Mouse (Mus musculus) heart, embryonic 11.5 days (tissue): ENCODE measurements around the gene Lgals12. TPM values are rescaled to one million over a fixed set of nuclear protein-coding genes. Genes with fewer than 3 reads are reported as not detected.

Source experiments
- ATAC-seq: fragments of 200-750 bp; cut with Nextera tagmentation; replicated peaks from 2 replicates; pipeline ENCODE4 v1.8.0; 2017; ENCODE audit warnings: moderate library complexity; ENCODE audit not compliant: insufficient number of reproducible peaks, low FRiP score, low TSS enrichment
- H3K27ac ChIP-seq: fragments of 300-500 bp; sonication (generic); 2 replicates; pipeline ENCODE4 v1.5.1; 2014; ENCODE audit warnings: mild to moderate bottlenecking, low read depth, low read length
- H3K27me3 ChIP-seq: fragments of 300-500 bp; sonication (generic); 2 replicates; pipeline ENCODE4 v1.6.1; 2014; ENCODE audit warnings: mild to moderate bottlenecking, low read length, mixed read lengths; ENCODE audit not compliant: control insufficient read depth, insufficient read depth
- H3K36me3 ChIP-seq: fragments of 300-500 bp; sonication (generic); 2 replicates; pipeline ENCODE4 v1.6.1; 2014; ENCODE audit warnings: mild to moderate bottlenecking, low read length, moderate library complexity, mixed read lengths; ENCODE audit not compliant: control insufficient read depth, insufficient read depth
- H3K4me1 ChIP-seq: fragments of 300-500 bp; sonication (generic); 2 replicates; pipeline ENCODE4 v1.6.1; 2014; ENCODE audit warnings: low read length; ENCODE audit not compliant: control insufficient read depth, insufficient read depth
- H3K4me2 ChIP-seq: fragments of 300-500 bp; sonication (generic); 2 replicates; pipeline ENCODE4 v1.6.1; 2014; ENCODE audit warnings: mild to moderate bottlenecking, moderate library complexity
- H3K4me3 ChIP-seq: fragments of 300-500 bp; sonication (generic); 2 replicates; pipeline ENCODE4 v1.5.1; 2014; ENCODE audit warnings: low read depth, low read length
- H3K9ac ChIP-seq: fragments of 300-500 bp; sonication (generic); 2 replicates; pipeline ENCODE4 v1.6.1; 2014; ENCODE audit warnings: mild to moderate bottlenecking, low read depth, low read length, moderate library complexity
- H3K9me3 ChIP-seq: fragments of 300-500 bp; sonication (generic); replicated peaks from 2 replicates; pipeline ENCODE4 v1.6.1; 2016; ENCODE audit warnings: low read length; ENCODE audit not compliant: control insufficient read depth
- WGBS: fragments of 180-500 bp; shearing (Covaris S2); extraction: QIAGEN DNeasy Blood & Tissue Kit; methylation state at CpG from one replicate; pipeline ENCODE4 v1.1.7; 2014; ENCODE audit not compliant: insufficient replicate concordance; 5-methylcytosine and 5-hydroxymethylcytosine counted together
- polyA plus RNA-seq: library from polyadenylated mRNA; unstranded; fragments of >200 nt; fragmentation: Nextera tagmentation; extraction: Ambion mirVana; gene quantifications from 2 replicates; pipeline ENCODE4 v1.2.1, GENCODE M21; 2014

The Lgals12 gene
- polyA plus RNA-seq, 1 experiment from 2014 or later: not detected

DNA sequence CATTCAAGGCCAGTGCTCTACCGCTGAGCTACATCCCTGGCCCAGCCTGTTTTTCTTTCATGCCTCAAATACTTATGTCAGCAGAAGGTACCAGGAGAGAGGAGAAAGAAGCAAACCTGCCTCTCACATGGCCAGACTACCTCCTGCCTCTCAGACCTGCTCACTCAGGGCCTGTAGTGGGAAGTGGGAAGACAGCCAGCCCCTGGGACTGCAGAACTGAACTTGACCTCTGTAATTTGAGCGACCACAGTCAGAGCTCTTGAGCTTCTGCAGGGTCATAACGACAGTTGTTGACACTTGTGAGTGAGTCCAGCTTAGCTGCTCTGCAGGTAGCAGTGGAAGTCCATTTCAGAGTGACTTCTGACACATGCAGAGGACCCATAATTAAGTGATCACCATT lies 15.0 kb downstream of the Lgals12 start:
- Histone ChIP-seq H3K27ac (no peak overlapping the region), H3K4me2 (no peak overlapping the region)
- ATAC-seq: peak; percentile 61; the same call in 1 of the 2 replicates

DNA sequence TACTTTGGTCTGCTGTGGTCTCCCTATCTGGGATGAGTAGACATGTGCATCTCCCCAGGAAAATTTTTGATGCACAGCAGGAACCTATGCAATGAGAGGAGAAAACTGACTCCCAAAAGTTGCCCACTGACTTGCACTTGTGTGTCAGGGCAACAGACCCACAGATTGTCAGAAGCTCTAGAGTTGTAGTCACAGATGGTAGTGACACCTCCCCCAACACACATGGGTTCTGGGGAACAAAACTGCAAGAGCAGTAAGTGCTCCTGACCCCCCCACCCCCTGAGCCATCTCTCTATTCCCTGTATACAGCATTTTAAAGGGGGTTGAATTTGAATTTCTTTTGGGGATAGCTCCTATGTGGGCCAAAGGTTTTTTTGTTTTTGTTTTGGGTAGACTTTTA lies 16.2 kb downstream of the Lgals12 start:
- Histone ChIP-seq H3K9ac (no peak overlapping the region), H3K27me3 (no peaks in the 10 kb centered on the region), H3K4me3 (no peak overlapping the region), H3K4me2 (no peak overlapping the region), H3K9me3 (no peaks in the 10 kb centered on the region), H3K4me1 (no peaks in the 10 kb centered on the region), H3K27ac (no peak overlapping the region), H3K36me3 (peaks cover 9% of the 10 kb centered on the region)
- ATAC-seq: no peak

More for the DNA sequence above, 15.0 kb downstream of the Lgals12 start:
- H3K4me3 ChIP-seq: no peak overlapping the region
- 35% methylated on average over 3 of the region's 3 CpGs for WGBS
- H3K9ac ChIP-seq: no peak overlapping the region
- peaks cover 7% of the 10 kb centered on the region for H3K36me3 ChIP-seq
- H3K4me1 ChIP-seq: no peaks in the 10 kb centered on the region
- H3K27me3 ChIP-seq: no peaks in the 10 kb centered on the region
- no peaks in the 10 kb centered on the region for H3K9me3 ChIP-seq

DNA sequence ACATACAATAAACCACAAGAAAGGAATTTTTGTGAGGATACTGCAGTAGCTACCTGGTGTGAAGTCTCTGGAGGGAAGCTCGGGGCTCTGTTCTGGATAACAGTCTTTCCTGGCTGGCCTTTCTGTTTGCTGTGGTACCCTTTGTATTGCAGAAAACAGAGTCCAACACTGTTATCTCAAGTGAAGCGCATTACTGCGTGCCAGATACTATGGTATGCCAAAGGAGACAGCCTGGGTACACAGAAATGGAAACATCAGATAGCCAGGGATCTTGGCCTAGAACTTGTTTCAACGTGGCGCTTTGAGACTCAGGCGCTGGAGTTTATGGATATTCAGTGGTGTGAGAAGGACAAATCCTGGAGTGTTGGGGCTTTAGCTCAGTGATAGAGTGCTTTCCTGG lies 21.2 kb downstream of the Lgals12 start:
- Histone ChIP-seq H3K4me2 (no peak overlapping the region), H3K9ac (no peak overlapping the region), H3K4me1 (peaks cover 10% of the 10 kb centered on the region), H3K4me3 (no peak overlapping the region), H3K9me3 (no peaks in the 10 kb centered on the region), H3K27me3 (no peaks in the 10 kb centered on the region), H3K36me3 (peaks cover 10% of the 10 kb centered on the region), H3K27ac (no peak overlapping the region; the same call in 1 of the 2 replicates)
- ATAC-seq: no peak
- 78% methylated on average over 6 of the region's 6 CpGs for WGBS

DNA sequence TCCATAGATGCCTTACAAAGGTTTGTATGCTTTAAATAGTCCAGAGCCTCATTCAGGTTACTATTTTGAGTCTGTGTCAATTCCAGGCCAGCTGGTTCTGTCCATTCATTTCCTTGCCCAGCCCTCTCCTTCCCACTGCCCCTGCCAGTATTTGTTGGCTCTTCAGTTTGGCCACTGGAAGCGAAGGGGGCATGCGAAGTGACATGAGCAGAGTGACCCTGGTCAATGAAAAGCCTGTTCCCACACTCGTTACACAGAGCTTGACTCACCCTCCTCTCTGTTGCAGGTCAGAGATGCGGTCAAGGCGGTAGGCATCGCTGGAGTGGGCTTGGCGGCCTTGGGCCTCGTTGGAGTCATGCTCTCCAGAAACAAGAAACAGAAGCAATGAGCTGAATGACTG lies 21.7 kb downstream of the Lgals12 start:
- no peak overlapping the region for H3K4me2 ChIP-seq
- peaks cover 10% of the 10 kb centered on the region for H3K4me1 ChIP-seq
- peaks cover 10% of the 10 kb centered on the region for H3K36me3 ChIP-seq
- H3K9me3 ChIP-seq: no peaks in the 10 kb centered on the region
- H3K9ac ChIP-seq: no peak overlapping the region
- H3K27me3 ChIP-seq: no peaks in the 10 kb centered on the region
- no peak overlapping the region; the same call in 1 of the 2 replicates for H3K27ac ChIP-seq
- ATAC-seq: no peak
- 83% methylated on average over 8 of the region's 8 CpGs for WGBS
- no peak overlapping the region for H3K4me3 ChIP-seq

DNA sequence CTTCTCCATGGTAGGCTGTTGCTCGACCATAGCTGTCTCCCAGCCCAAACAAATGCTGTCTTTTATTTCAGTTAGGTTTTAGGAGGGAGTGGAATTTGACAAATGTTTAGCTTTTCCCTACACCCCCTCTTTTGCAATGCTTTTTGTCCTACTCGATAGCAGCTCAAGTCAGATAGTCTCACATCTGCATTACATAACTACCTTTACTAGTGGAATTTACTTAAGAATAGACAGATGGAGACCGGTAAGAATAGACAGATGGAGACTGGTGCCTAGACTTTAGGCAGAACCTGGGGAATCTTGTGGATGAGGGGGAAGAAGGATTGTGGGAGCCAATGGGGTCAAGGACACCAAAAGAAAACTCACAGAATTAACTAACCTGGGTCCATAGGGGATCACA lies 23.4 kb downstream of the Lgals12 start:
- no peak for ATAC-seq
- Histone ChIP-seq H3K36me3 (peaks cover 17% of the 10 kb centered on the region), H3K9me3 (no peaks in the 10 kb centered on the region), H3K4me3 (no peak overlapping the region), H3K9ac (no peak overlapping the region), H3K27ac (no peak overlapping the region), H3K4me1 (peaks cover 10% of the 10 kb centered on the region), H3K27me3 (no peaks in the 10 kb centered on the region), H3K4me2 (no peak overlapping the region)
- WGBS: 74% methylated on average over 3 of the region's 3 CpGs

DNA sequence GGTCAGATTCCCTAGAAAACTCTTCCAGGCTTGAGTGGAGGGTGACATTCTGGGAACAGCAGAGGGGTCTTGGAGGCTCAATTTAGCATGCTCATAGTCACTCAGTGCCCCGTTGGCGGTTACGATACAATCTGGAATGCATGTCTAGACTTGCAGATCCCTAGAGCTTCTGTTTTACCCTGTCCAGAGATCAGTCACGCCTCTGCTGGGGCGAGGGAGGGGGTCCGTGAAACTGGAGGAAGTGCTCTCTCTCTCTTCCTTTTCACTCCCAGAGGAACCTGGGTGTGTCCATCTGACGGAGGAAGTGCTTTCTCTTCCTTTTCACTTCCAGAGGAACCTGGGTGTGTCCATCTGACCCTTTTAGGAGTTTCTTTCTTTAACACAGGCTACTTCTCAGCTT lies 23.9 kb downstream of the Lgals12 start:
- Histone ChIP-seq H3K9ac (no peak overlapping the region), H3K9me3 (no peaks in the 10 kb centered on the region), H3K27me3 (no peaks in the 10 kb centered on the region), H3K36me3 (peaks cover 16% of the 10 kb centered on the region), H3K4me3 (no peak overlapping the region), H3K4me1 (peaks cover 10% of the 10 kb centered on the region), H3K27ac (peak overlapping the region; percentile 50; the same call in 1 of the 2 replicates), H3K4me2 (no peak overlapping the region)
- 40% methylated on average over 7 of the region's 7 CpGs for WGBS
- no peak; the same call in 1 of the 2 replicates for ATAC-seq

DNA sequence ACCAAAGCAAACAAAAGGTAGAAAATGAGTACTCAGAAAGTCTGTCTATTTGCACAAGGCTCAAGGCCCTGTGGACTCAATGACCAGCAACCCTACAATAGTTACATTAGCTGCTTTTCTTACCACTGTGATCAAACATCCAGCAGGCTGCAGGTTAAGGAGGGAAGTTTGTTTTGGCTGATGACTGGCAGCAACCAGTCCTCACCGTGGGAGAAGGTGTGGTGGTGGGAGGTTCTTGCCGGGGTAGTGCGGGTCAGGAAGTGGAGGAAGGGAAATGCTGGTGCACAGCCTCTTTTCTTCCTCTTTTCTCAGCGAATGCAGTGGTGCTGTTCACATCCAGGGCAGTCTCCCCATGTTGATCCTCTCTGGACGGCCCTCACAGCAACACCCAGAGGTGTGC lies 26.0 kb downstream of the Lgals12 start:
- Histone ChIP-seq H3K27me3 (no peaks in the 10 kb centered on the region), H3K4me3 (no peak overlapping the region), H3K9me3 (no peaks in the 10 kb centered on the region), H3K36me3 (peaks cover 11% of the 10 kb centered on the region; the same call in 1 of the 2 replicates), H3K9ac (no peak overlapping the region), H3K4me2 (no peak overlapping the region), H3K4me1 (peaks cover 10% of the 10 kb centered on the region), H3K27ac (0 out of 2 replicates have a peak overlapping the region, but pooled peaks have one; percentile 5)
- WGBS: 44% methylated on average over 5 of the region's 5 CpGs
- no peak for ATAC-seq

DNA sequence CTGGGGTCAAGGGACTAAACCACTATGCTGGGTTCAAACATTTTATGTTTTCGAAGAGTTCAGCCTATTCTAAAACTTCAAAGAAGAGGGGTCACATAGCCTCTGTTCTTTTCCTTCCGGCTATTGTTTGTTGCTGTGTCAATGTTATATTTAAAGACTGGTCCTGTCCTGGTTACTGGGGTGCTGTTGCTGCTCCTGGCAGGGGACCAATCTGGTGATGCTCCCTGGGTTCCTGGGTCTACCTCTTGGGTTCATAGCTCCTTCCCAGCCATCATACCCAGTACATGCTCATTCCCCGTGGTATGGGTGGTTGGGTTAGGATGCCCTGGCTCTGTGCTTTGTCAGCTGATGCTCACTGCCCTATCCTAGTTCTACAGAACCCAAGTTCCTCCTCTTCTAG lies 29.3 kb downstream of the Lgals12 start:
- 77% methylated on average over 3 of the region's 3 CpGs for WGBS
- H3K27ac ChIP-seq: no peak overlapping the region
- peaks cover 11% of the 10 kb centered on the region; the same call in 1 of the 2 replicates for H3K36me3 ChIP-seq
- H3K4me2 ChIP-seq: no peak overlapping the region
- H3K9ac ChIP-seq: no peak overlapping the region
- peaks cover under 1% of the 10 kb centered on the region for H3K4me1 ChIP-seq
- H3K9me3 ChIP-seq: no peaks in the 10 kb centered on the region
- no peak overlapping the region for H3K4me3 ChIP-seq
- H3K27me3 ChIP-seq: no peaks in the 10 kb centered on the region
- no peak for ATAC-seq

DNA sequence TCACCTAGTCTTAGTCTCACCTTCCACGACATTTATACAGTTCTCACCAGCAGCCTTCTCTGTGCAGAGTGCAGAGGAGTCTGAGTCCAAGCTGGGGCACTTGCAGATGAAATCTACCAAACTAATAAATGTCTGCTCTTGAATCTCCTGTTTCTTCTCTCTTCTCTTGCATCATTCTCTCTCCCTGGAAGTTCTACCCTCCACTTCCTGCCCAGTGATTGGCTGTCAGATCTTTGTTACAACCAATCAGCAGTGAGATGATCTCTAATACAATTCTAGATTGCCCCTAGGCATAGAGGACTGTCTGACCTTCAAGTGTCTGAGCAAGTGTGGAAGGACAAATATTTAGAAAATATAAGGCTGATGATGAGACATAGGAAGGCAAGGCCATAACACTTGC lies 30.8 kb downstream of the Lgals12 start:
- no peaks in the 10 kb centered on the region for H3K9me3 ChIP-seq
- H3K4me1 ChIP-seq: no peaks in the 10 kb centered on the region
- no peak overlapping the region for H3K27ac ChIP-seq
- ATAC-seq: no peak
- 79% methylated on average over 1 of the region's 1 CpGs for WGBS
- no peak overlapping the region for H3K4me3 ChIP-seq
- H3K4me2 ChIP-seq: no peak overlapping the region
- no peaks in the 10 kb centered on the region for H3K27me3 ChIP-seq
- peaks cover 11% of the 10 kb centered on the region; the same call in 1 of the 2 replicates for H3K36me3 ChIP-seq
- H3K9ac ChIP-seq: no peak overlapping the region
